In the genomic region with DNA sequence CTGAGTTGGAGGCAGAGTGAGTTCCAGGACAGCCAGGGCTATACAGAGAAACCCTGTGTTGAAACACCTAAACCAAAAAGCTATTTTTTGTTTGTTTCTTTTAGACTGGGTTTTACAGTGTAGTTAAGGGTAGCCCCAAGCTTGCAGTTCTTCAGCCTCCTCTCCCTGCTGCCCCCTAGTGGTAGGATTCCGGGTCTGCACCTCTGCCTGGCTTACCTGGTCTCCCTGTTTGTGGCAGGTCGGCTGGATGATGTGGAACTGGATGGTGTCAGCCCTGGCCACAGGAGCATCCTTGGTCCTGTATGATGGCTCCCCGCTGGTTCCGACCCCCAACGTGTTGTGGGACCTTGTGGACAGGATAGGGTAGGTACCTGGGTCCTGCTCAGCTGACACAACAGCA, we compare ENCODE assay signal across 9 mouse cellular contexts. TPM values are rescaled to one million over a fixed set of nuclear protein-coding genes. Genes with fewer than 3 reads are reported as not detected.
A peak's percentile ranks its signal among the peaks of the same experiment; 100 is the strongest.
DNase-seq lines count a peak whose midpoint lies in the region; ATAC-seq lines count a peak whose summit lies in the region.
"Had no signal": no experiment of that assay in that cellular context is flagged by ENCODE, and none has a peak within 500 bp of the region (broad histone marks: within the 10 kb centered on the region; RNA-seq: fewer than 3 reads in every experiment).

No protein-coding gene starts in this region.

- no peak overlapping the region for H3K4me3 ChIP-seq in midbrain, embryonic 14.5 days (replicated peaks; ENCODE audit: low read depth, low read length)
- H3K4me3 ChIP-seq in midbrain, embryonic 11.5 days (ENCODE audit: low read depth, low read length) = no peak overlapping the region

- H3K9me3 ChIP-seq in midbrain, embryonic 14.5 days (ENCODE audit: control insufficient read depth, low read length) = no peaks in the 10 kb centered on the region
- H3K9me3 ChIP-seq in midbrain, embryonic 11.5 days (ENCODE audit: control insufficient read depth, low read length) = no peaks in the 10 kb centered on the region

- no peak overlapping the region for H3K4me2 ChIP-seq in midbrain, embryonic 14.5 days (ENCODE audit: low read length)
- H3K4me2 ChIP-seq in midbrain, embryonic 11.5 days = no peak overlapping the region

- peak; percentile 61 for DNase-seq in midbrain, embryonic 14.5 days
- DNase-seq in midbrain, embryonic 11.5 days (ENCODE audit: low spot score, missing footprints) = no peak
- DNase-seq in R1 (ENCODE audit: low read depth, low spot score) = peak; percentile 86
- peak; percentile 65 to 77 for DNase-seq in cerebellum, postnatal 25 days
- DNase-seq in kidney, postnatal 36 days = peak; percentile 49 to 72
- DNase-seq in layer of hippocampus, adult 11-12 months (ENCODE audit: low spot score) = no peak
- no peak for DNase-seq in left cerebral cortex, adult 11 months (ENCODE audit: low spot score)

- H3K36me3 ChIP-seq in midbrain, embryonic 14.5 days (ENCODE audit: control insufficient read depth, insufficient read depth, low read length) = peaks cover 69% of the 10 kb centered on the region
- H3K36me3 ChIP-seq in midbrain, embryonic 11.5 days (ENCODE audit: control insufficient read depth, insufficient read depth, low read length) = peaks cover 21% of the 10 kb centered on the region

- no peak overlapping the region for H3K27ac ChIP-seq in midbrain, embryonic 14.5 days (replicated peaks; ENCODE audit: low read depth, low read length)
- no peak overlapping the region for H3K27ac ChIP-seq in midbrain, embryonic 11.5 days (ENCODE audit: low read depth, low read length)

- WGBS in midbrain, embryonic 14.5 days = 54% methylated on average over 5 of the region's 5 CpGs
- 53% methylated on average over 5 of the region's 5 CpGs for WGBS in midbrain, embryonic 11.5 days

- H3K4me1 ChIP-seq in midbrain, embryonic 14.5 days (ENCODE audit: control insufficient read depth, insufficient read depth, low read length) = no peaks in the 10 kb centered on the region
- no peaks in the 10 kb centered on the region for H3K4me1 ChIP-seq in midbrain, embryonic 11.5 days (ENCODE audit: control insufficient read depth, insufficient read depth, low read length)

- ATAC-seq in midbrain, embryonic 14.5 days (ENCODE audit: low FRiP score, low TSS enrichment) = no peak
- ATAC-seq in midbrain, embryonic 11.5 days (ENCODE audit: low FRiP score) = no peak
- peak; percentile 70 for ATAC-seq in neutrophil, adult 5-6 weeks (ENCODE audit: extremely low read depth, insufficient number of reproducible peaks, low FRiP score, poor library complexity, severe bottlenecking)

- no peaks in the 10 kb centered on the region for H3K27me3 ChIP-seq in midbrain, embryonic 14.5 days (ENCODE audit: control insufficient read depth, insufficient read depth, low read length)
- no peaks in the 10 kb centered on the region for H3K27me3 ChIP-seq in midbrain, embryonic 11.5 days (ENCODE audit: control insufficient read depth, insufficient read depth, low read length)

- H3K9ac ChIP-seq in midbrain, embryonic 14.5 days (replicated peaks; ENCODE audit: low read length) = no peak overlapping the region
- no peak overlapping the region for H3K9ac ChIP-seq in midbrain, embryonic 11.5 days (ENCODE audit: low read length)

RNA-seq across cellular contexts. Expression of a gene that starts 22.0 kb away (rescaled TPM):
- 4.9 and 6.2 TPM in 2 replicates for polyA plus RNA-seq in midbrain, embryonic 14.5 days (2014; fragmentation: Nextera tagmentation; extraction: Ambion mirVana)
- 0.42 and 0.50 TPM in 2 replicates for polyA plus RNA-seq in midbrain, embryonic 11.5 days (2014; fragmentation: Nextera tagmentation; extraction: Ambion mirVana)
- total RNA-seq in neutrophil, adult 5-6 weeks (2017) = 0.93 and 1.5 TPM in 2 replicates
- polyA plus RNA-seq: heart, embryonic 16.5 days had no signal

RNA-seq across cellular contexts. Expression of a gene that starts 33.9 kb away (rescaled TPM):
- 63.6 and 71.3 TPM in 2 replicates for polyA plus RNA-seq in midbrain, embryonic 14.5 days (2014; fragmentation: Nextera tagmentation; extraction: Ambion mirVana)
- polyA plus RNA-seq in midbrain, embryonic 11.5 days (2014; fragmentation: Nextera tagmentation; extraction: Ambion mirVana) = 45.6 and 53.2 TPM in 2 replicates
- 31.8 and 56.4 TPM in 2 replicates for total RNA-seq in neutrophil, adult 5-6 weeks (2017)

Comparison
In these comparisons a context has a peak if more than half of its experiments do, and no peak if none do; other contexts are left out.
1. DNase-seq: peak in midbrain, embryonic 14.5 days (single experiment), R1 (single experiment), cerebellum, postnatal 25 days (2 of 2) and kidney, postnatal 36 days (2 of 2); none in midbrain, embryonic 11.5 days (single experiment), layer of hippocampus, adult 11-12 months (single experiment) and left cerebral cortex, adult 11 months (single experiment).